Mouse (Mus musculus): ENCODE measurements around the gene Slc25a21. TPM values are rescaled to one million over a fixed set of nuclear protein-coding genes. Genes with fewer than 3 reads are reported as not detected.

Gene Slc25a21
- polyA plus RNA-seq, 1 experiment: 1.3 TPM

GRCm38 (mm10) chr12:57198269-57198668, 997 bp upstream of the Slc25a21 start:
- Histone ChIP-seq H3K36me3 (ENCODE audit: control insufficient read depth, insufficient read depth, low read length) (no peaks in the 10 kb centered on the region), H3K27ac (ENCODE audit: insufficient read depth, low read length) (no peak overlapping the region), H3K4me1 (ENCODE audit: control insufficient read depth, insufficient read depth, insufficient read length) (no peaks in the 10 kb centered on the region), H3K27me3 (ENCODE audit: control insufficient read depth, insufficient read depth, low read length) (peaks cover 6% of the 10 kb centered on the region), H3K4me3 (ENCODE audit: extremely low read depth, insufficient read depth, insufficient read length) (no peak overlapping the region)
- TF ChIP-seq POLR2A (IDR thresholded peaks at IDR 0.05; ENCODE audit: low read depth, low read length) (no peak), CTCF (IDR thresholded peaks at IDR 0.05; ENCODE audit: extremely low read depth, insufficient read depth, insufficient read length, insufficient replicate concordance) (no peak)
- DNase-seq (ENCODE audit: low read depth in 1 of 2, low spot score in 2 of 2): no peak

- TF ChIP-seq CTCF (IDR thresholded peaks at IDR 0.05; ENCODE audit: extremely low read depth, insufficient read depth, insufficient read length, insufficient replicate concordance) (no peak), POLR2A (IDR thresholded peaks at IDR 0.05; ENCODE audit: low read depth, low read length) (no peak)
- Histone ChIP-seq H3K27me3 (ENCODE audit: control insufficient read depth, insufficient read depth, low read length) (peaks cover 6% of the 10 kb centered on the region), H3K4me1 (ENCODE audit: control insufficient read depth, insufficient read depth, insufficient read length) (no peaks in the 10 kb centered on the region), H3K27ac (ENCODE audit: insufficient read depth, low read length) (peak overlapping the region; percentile 27; the same call in 1 of the 2 replicates), H3K36me3 (ENCODE audit: control insufficient read depth, insufficient read depth, low read length) (no peaks in the 10 kb centered on the region), H3K4me3 (ENCODE audit: extremely low read depth, insufficient read depth, insufficient read length) (peak overlapping the region; percentile 40)
- DNase-seq (ENCODE audit: low read depth in 1 of 2, low spot score in 2 of 2): no peak
- WGBS: 7% methylated on average over 59 of the region's 59 CpGs
These were observed 487 bp downstream of the Slc25a21 start for GRCm38 (mm10) chr12:57196608-57197362.

- H3K36me3 ChIP-seq (ENCODE audit: control insufficient read depth, insufficient read depth, low read length): no peaks in the 10 kb centered on the region
- WGBS: 23% methylated on average over 8 of the region's 8 CpGs
- H3K27me3 ChIP-seq (ENCODE audit: control insufficient read depth, insufficient read depth, low read length): peaks cover 6% of the 10 kb centered on the region
- TF ChIP-seq CTCF (IDR thresholded peaks at IDR 0.05; ENCODE audit: extremely low read depth, insufficient read depth, insufficient read length, insufficient replicate concordance) (no peak), POLR2A (IDR thresholded peaks at IDR 0.05; ENCODE audit: low read depth, low read length) (no peak)
- no peaks in the 10 kb centered on the region for H3K4me1 ChIP-seq (ENCODE audit: control insufficient read depth, insufficient read depth, insufficient read length)
- H3K4me3 ChIP-seq (ENCODE audit: extremely low read depth, insufficient read depth, insufficient read length): peak overlapping the region; percentile 40; the same call in 1 of the 2 replicates
- no peak for DNase-seq (ENCODE audit: low read depth in 1 of 2, low spot score in 2 of 2)
- H3K27ac ChIP-seq (ENCODE audit: insufficient read depth, low read length): no peak overlapping the region
These were observed 1.0 kb downstream of the Slc25a21 start for GRCm38 (mm10) chr12:57196286-57196607.

- Histone ChIP-seq H3K4me1 (ENCODE audit: control insufficient read depth, insufficient read depth, insufficient read length) (no peaks in the 10 kb centered on the region), H3K27ac (ENCODE audit: insufficient read depth, low read length) (no peak overlapping the region), H3K4me3 (ENCODE audit: extremely low read depth, insufficient read depth, insufficient read length) (no peak overlapping the region; the same call in 1 of the 2 replicates), H3K36me3 (ENCODE audit: control insufficient read depth, insufficient read depth, low read length) (no peaks in the 10 kb centered on the region), H3K27me3 (ENCODE audit: control insufficient read depth, insufficient read depth, low read length) (peaks cover 6% of the 10 kb centered on the region)
- TF ChIP-seq POLR2A (IDR thresholded peaks at IDR 0.05; ENCODE audit: low read depth, low read length): no peak
- no peak for TF ChIP-seq CTCF (IDR thresholded peaks at IDR 0.05; ENCODE audit: extremely low read depth, insufficient read depth, insufficient read length, insufficient replicate concordance)
- WGBS: 30% methylated on average over 3 of the region's 3 CpGs
- no peak for DNase-seq (ENCODE audit: low read depth in 1 of 2, low spot score in 2 of 2)
These were observed 2.7 kb downstream of the Slc25a21 start for GRCm38 (mm10) chr12:57194609-57195008.

- Histone ChIP-seq H3K4me3 (ENCODE audit: extremely low read depth, insufficient read depth, insufficient read length) (no peak overlapping the region), H3K36me3 (ENCODE audit: control insufficient read depth, insufficient read depth, low read length) (no peaks in the 10 kb centered on the region), H3K4me1 (ENCODE audit: control insufficient read depth, insufficient read depth, insufficient read length) (no peaks in the 10 kb centered on the region), H3K27ac (ENCODE audit: insufficient read depth, low read length) (no peak overlapping the region), H3K27me3 (ENCODE audit: control insufficient read depth, insufficient read depth, low read length) (no peaks in the 10 kb centered on the region)
- no peak for DNase-seq (ENCODE audit: low read depth in 1 of 2, low spot score in 2 of 2)
- TF ChIP-seq POLR2A (IDR thresholded peaks at IDR 0.05; ENCODE audit: low read depth, low read length) (no peak), CTCF (IDR thresholded peaks at IDR 0.05; ENCODE audit: extremely low read depth, insufficient read depth, insufficient read length, insufficient replicate concordance) (no peak)
- 75% methylated on average over 4 of the region's 4 CpGs for WGBS
These were observed 10.2 kb downstream of the Slc25a21 start for GRCm38 (mm10) chr12:57187032-57187431.

- TF ChIP-seq POLR2A (IDR thresholded peaks at IDR 0.05; ENCODE audit: low read depth, low read length) (no peak), CTCF (IDR thresholded peaks at IDR 0.05; ENCODE audit: extremely low read depth, insufficient read depth, insufficient read length, insufficient replicate concordance) (no peak)
- Histone ChIP-seq H3K36me3 (ENCODE audit: control insufficient read depth, insufficient read depth, low read length) (no peaks in the 10 kb centered on the region), H3K27ac (ENCODE audit: insufficient read depth, low read length) (no peak overlapping the region), H3K4me3 (ENCODE audit: extremely low read depth, insufficient read depth, insufficient read length) (no peak overlapping the region), H3K27me3 (ENCODE audit: control insufficient read depth, insufficient read depth, low read length) (no peaks in the 10 kb centered on the region), H3K4me1 (ENCODE audit: control insufficient read depth, insufficient read depth, insufficient read length) (no peaks in the 10 kb centered on the region)
- no peak for DNase-seq (ENCODE audit: low read depth in 1 of 2, low spot score in 2 of 2)
- WGBS: 68% methylated on average over 2 of the region's 2 CpGs
These were observed 11.1 kb downstream of the Slc25a21 start for GRCm38 (mm10) chr12:57186126-57186525.

- Histone ChIP-seq H3K27ac (ENCODE audit: insufficient read depth, low read length) (no peak overlapping the region), H3K4me3 (ENCODE audit: extremely low read depth, insufficient read depth, insufficient read length) (no peak overlapping the region), H3K27me3 (ENCODE audit: control insufficient read depth, insufficient read depth, low read length) (no peaks in the 10 kb centered on the region), H3K36me3 (ENCODE audit: control insufficient read depth, insufficient read depth, low read length) (no peaks in the 10 kb centered on the region), H3K4me1 (ENCODE audit: control insufficient read depth, insufficient read depth, insufficient read length) (no peaks in the 10 kb centered on the region)
- no peak for DNase-seq (ENCODE audit: low read depth in 1 of 2, low spot score in 2 of 2)
- 0% methylated on average over 1 of the region's 1 CpGs for WGBS
- TF ChIP-seq CTCF (IDR thresholded peaks at IDR 0.05; ENCODE audit: extremely low read depth, insufficient read depth, insufficient read length, insufficient replicate concordance) (no peak), POLR2A (IDR thresholded peaks at IDR 0.05; ENCODE audit: low read depth, low read length) (no peak)
These were observed 11.8 kb downstream of the Slc25a21 start for GRCm38 (mm10) chr12:57185475-57185874.

All from spleen, adult 2 months (tissue).